Mouse (Mus musculus): ENCODE data around the gene Abcc1. TPM values are rescaled to one million over a fixed set of nuclear protein-coding genes. Genes with fewer than 3 reads are reported as not detected.

Gene Abcc1
- total RNA-seq (2014; rRNA removed) (11.9 and 14.7 TPM in 2 replicates), polyA plus RNA-seq (2015; fragmentation: Nextera tagmentation; extraction: Ambion mirVana) (5.9 and 7.5 TPM in 2 replicates)

DNA sequence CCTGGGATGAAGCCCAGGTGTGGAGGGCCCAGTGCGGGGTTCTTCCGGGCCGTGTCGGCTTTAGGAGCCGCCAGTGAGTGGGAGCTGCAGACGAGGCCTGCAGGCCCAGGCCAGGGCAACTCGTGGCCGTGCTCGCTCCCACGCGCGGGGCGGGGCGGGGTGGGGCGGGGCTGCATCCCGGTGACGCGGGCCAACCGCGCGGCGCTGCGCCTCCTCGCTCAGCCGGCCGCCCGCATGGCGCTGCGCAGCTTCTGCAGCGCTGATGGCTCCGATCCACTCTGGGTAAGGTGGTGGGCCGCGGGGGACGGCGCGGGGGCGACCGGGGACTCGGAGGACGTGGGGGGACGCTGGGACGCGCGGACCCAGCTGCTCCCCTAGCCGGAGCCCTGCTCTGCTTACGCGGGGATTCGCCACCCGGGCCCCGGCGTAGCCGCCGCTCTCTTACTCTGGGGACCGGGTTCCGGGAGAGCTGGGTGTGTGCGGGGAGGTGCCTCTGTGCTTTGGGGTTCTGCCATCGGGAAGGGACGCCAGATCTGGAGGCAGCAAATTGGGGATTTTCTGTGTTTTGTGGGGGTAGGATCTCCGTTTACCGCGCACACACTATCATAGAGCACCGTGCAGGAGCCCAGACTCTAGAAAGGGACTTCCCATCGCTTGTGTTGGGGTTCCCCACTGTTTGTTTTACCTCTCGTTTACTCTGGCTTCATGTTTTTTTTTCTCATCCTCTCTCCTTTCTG, at the start of gene Abcc1:
Gene Abcc1 (plus strand): TSS at position 197 of the 737 bp plus-strand sequence.
- peak; percentile 98 for ATAC-seq (ENCODE audit: low FRiP score)
- Histone ChIP-seq H3K9ac (replicated peaks; ENCODE audit: low read length, poor library complexity, severe bottlenecking) (peak within 1 kb of the TSS; percentile 87), H3K4me3 (ENCODE audit: low read depth, low read length) (peak within 1 kb of the TSS; percentile 85), H3K27ac (ENCODE audit: low read depth, low read length) (peak within 1 kb of the TSS; percentile 80), H3K4me2 (ENCODE audit: low read depth, low read length, poor library complexity, severe bottlenecking) (peak within 1 kb of the TSS; percentile 81), H3K27me3 (ENCODE audit: insufficient read depth, low read length) (no peaks in the 10 kb centered on the region), H3K9me3 (ENCODE audit: low read length) (no peaks in the 10 kb centered on the region), H3K36me3 (ENCODE audit: insufficient read depth, low read length) (no peaks in the 10 kb centered on the region), H3K4me1 (ENCODE audit: insufficient read depth, low read length) (0 out of 2 replicates have a peak, but pooled peaks cover 6% of the 10 kb centered on the region)
- TF ChIP-seq CTCF (IDR thresholded peaks at IDR 0.05): peak; percentile 36; the same call in 1 of the 2 replicates
- DNase-seq (ENCODE audit: low spot score): peak; percentile 80
- under 1% methylated on average over 42 of the region's 64 CpGs for WGBS

DNA sequence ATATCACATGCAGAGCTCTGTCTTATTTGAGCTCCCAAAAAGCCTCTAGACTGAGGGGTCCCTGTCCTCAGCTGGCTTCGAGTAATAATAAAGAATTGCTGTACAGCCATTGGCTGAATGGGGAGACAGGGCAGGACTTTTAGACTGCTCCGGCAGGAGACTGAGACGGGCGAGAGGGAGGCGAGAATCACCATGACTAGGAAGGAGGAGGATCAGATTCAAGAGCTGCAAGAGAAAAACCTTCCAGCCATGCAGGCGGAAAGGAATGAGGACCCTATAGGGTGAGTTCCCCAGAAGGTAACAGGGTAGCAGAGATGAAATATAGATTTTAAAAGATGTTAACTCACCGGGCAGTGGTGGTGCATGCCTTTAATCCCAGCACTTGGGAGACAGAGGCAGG, 48.4 kb upstream of the Abcc1 start:
- Histone ChIP-seq H3K27me3 (ENCODE audit: insufficient read depth, low read length) (no peaks in the 10 kb centered on the region), H3K9me3 (ENCODE audit: low read length) (no peaks in the 10 kb centered on the region), H3K36me3 (ENCODE audit: insufficient read depth, low read length) (peaks cover 6% of the 10 kb centered on the region; the same call in 1 of the 2 replicates), H3K4me1 (ENCODE audit: insufficient read depth, low read length) (peaks cover 10% of the 10 kb centered on the region), H3K9ac (replicated peaks; ENCODE audit: low read length, poor library complexity, severe bottlenecking) (no peak overlapping the region), H3K4me3 (ENCODE audit: low read depth, low read length) (no peak overlapping the region), H3K27ac (ENCODE audit: low read depth, low read length) (no peak overlapping the region), H3K4me2 (ENCODE audit: low read depth, low read length, poor library complexity, severe bottlenecking) (no peak overlapping the region)
- TF ChIP-seq CTCF (IDR thresholded peaks at IDR 0.05): no peak
- 97% methylated on average over 7 of the region's 7 CpGs for WGBS
- DNase-seq (ENCODE audit: low spot score): no peak
- ATAC-seq (ENCODE audit: low FRiP score): no peak

DNA sequence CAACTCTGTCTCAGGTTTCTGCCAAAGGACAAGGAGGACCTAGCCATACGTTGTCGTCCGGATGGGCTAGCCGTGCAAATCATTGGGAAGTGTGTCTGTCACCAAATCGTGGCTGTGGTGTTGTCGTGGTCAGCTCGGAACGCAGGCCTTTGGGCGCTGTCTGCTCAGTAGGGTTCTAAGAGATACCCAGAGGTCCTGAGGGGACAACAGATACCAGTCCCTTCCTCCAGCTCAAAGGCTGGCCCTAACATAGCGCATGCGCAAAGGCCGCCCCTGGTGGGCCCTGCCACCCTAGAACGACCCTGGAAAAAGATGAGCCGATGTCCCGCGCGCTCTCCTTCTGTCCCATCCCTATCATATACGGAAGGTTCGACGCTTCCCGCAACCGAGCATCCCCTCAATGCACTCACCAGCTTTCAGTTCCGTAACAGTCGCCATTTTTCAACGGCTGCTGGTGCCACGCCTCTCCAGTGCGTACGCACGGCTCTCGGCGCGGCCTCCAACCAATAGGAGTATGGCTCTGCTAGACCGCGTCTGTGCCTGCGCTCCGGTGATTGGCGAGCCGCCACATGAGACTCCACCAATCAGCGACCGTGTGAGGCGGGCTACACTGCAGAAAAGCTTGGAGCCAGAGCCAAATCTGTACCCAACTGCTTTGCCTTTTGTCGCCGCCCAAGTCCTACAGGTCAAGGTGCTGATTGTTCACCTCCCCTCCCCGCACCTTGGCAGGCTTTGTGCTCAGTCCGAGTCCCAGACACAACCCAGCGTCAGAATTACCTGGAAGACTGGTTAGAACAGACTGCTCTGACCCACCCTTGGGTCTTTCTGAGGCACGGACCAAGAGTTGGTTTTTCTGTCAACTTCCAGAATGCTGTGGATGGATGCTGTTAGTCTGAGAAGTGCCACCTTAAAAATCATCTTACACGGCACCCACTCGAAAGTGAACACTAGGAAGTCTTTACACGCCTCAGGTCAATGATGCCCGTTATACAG, 44.2 kb upstream of the Abcc1 start, which contains the start of gene Fopnl:
Gene Fopnl (minus strand): TSS at position 522 of the 993 bp plus-strand sequence.
- Histone ChIP-seq H3K27me3 (ENCODE audit: insufficient read depth, low read length) (no peaks in the 10 kb centered on the region), H3K4me1 (ENCODE audit: insufficient read depth, low read length) (peaks cover 10% of the 10 kb centered on the region), H3K27ac (ENCODE audit: low read depth, low read length) (peak within 1 kb of the TSS; percentile 83), H3K4me2 (ENCODE audit: low read depth, low read length, poor library complexity, severe bottlenecking) (peak within 1 kb of the TSS; percentile 71), H3K36me3 (ENCODE audit: insufficient read depth, low read length) (peaks cover 3% of the 10 kb centered on the region; the same call in 1 of the 2 replicates), H3K9me3 (ENCODE audit: low read length) (no peaks in the 10 kb centered on the region), H3K4me3 (ENCODE audit: low read depth, low read length) (peak within 1 kb of the TSS; percentile 85), H3K9ac (replicated peaks; ENCODE audit: low read length, poor library complexity, severe bottlenecking) (peak within 1 kb of the TSS; percentile 81)
- ATAC-seq (ENCODE audit: low FRiP score) (peak; percentile 100), DNase-seq (ENCODE audit: low spot score) (peak; percentile 99)
- 3% methylated on average over 51 of the region's 51 CpGs for whole genome bisulfite sequencing
- no peak; the same call in 1 of the 2 replicates for TF ChIP-seq CTCF (IDR thresholded peaks at IDR 0.05)

DNA sequence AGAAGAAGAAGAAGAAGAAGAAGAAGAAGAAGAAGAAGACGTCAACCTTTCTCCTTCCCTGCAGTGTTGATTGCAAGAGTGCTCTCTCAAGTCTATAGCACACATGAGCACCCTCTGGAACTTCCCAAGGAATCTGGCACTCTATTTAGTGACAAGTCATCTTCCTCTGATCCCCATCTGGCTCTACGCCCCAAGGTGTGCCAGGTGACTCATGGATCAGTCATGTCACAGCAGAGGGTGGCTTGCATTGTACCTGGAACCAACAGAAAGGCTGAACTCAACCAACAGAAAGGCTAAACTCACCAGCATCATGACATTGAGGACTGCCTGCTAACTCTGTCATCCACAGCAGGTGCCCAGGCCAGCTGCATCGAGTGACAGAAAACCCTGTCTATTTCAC, 41.7 kb upstream of the Abcc1 start:
- no peaks in the 10 kb centered on the region for H3K27me3 ChIP-seq (ENCODE audit: insufficient read depth, low read length)
- peaks cover 10% of the 10 kb centered on the region for H3K4me1 ChIP-seq (ENCODE audit: insufficient read depth, low read length)
- ATAC-seq (ENCODE audit: low FRiP score): no peak
- H3K9ac ChIP-seq (replicated peaks; ENCODE audit: low read length, poor library complexity, severe bottlenecking): no peak overlapping the region
- WGBS: 92% methylated on average over 3 of the region's 3 CpGs
- no peak for DNase-seq (ENCODE audit: low spot score)
- no peak overlapping the region for H3K4me3 ChIP-seq (ENCODE audit: low read depth, low read length)
- H3K27ac ChIP-seq (ENCODE audit: low read depth, low read length): no peak overlapping the region
- TF ChIP-seq CTCF (IDR thresholded peaks at IDR 0.05): no peak
- H3K9me3 ChIP-seq (ENCODE audit: low read length): no peaks in the 10 kb centered on the region
- H3K36me3 ChIP-seq (ENCODE audit: insufficient read depth, low read length): no peaks in the 10 kb centered on the region
- no peak overlapping the region for H3K4me2 ChIP-seq (ENCODE audit: low read depth, low read length, poor library complexity, severe bottlenecking)

DNA sequence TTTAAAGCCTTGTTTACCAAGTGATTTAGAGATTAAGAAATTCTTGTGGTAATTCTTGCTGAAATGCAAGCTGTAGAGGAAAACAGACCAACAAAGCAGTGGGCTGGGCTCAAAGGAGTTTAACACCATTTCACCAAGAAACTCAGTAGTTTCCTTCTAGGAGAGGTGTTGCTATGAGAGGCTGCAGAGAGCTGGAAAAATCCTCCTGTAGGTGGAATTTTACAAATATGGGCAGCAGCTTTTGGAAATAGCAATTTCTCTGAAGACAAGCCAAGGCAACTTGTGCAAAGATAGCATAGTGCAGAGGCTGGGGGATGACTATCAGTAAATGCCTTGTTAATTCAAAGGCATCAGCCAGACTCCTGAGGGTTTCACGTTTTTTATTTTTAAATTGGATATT, 40.9 kb upstream of the Abcc1 start:
- H3K9ac ChIP-seq (replicated peaks; ENCODE audit: low read length, poor library complexity, severe bottlenecking): no peak overlapping the region
- peaks cover 9% of the 10 kb centered on the region for H3K4me1 ChIP-seq (ENCODE audit: insufficient read depth, low read length)
- no peak overlapping the region for H3K4me2 ChIP-seq (ENCODE audit: low read depth, low read length, poor library complexity, severe bottlenecking)
- no peak for ATAC-seq (ENCODE audit: low FRiP score)
- H3K27me3 ChIP-seq (ENCODE audit: insufficient read depth, low read length): no peaks in the 10 kb centered on the region
- no peak overlapping the region for H3K4me3 ChIP-seq (ENCODE audit: low read depth, low read length)
- H3K36me3 ChIP-seq (ENCODE audit: insufficient read depth, low read length): no peaks in the 10 kb centered on the region
- DNase-seq (ENCODE audit: low spot score): no peak
- WGBS: 38% methylated on average over 1 of the region's 1 CpGs
- TF ChIP-seq CTCF (IDR thresholded peaks at IDR 0.05): no peak
- no peaks in the 10 kb centered on the region for H3K9me3 ChIP-seq (ENCODE audit: low read length)
- H3K27ac ChIP-seq (ENCODE audit: low read depth, low read length): no peak overlapping the region

All from midbrain, postnatal 0 days (tissue).